27 mouse cellular contexts compared by ENCODE assay signal in the genomic region with DNA sequence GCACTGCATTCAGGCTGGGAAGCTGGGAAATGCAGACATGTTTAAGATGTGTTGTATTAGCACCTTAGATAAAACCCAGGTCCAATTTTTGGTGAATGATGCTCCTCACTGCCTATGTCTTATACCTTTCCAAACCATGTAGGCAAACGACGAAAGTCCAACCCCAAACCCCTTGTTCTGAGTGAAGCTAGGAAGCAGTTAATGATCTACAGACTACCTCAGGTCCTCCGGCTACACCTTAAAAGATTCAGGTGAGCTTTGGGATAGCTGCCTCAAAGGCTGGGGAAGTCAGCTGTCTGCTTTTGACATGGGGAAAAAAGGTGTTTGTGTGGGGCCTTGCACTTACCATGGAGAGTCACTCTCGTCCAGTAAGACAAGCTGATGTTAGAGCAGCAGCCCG. TPM values are rescaled to one million over a fixed set of nuclear protein-coding genes. Genes with fewer than 3 reads are reported as not detected.
"Had no signal": no experiment of that assay in that cellular context is flagged by ENCODE, and none has a peak within 500 bp of the region (broad histone marks: within the 10 kb centered on the region; RNA-seq: fewer than 3 reads in every experiment).

No protein-coding gene starts in this region.

- H3K4me1 ChIP-seq: midbrain, embryonic 12.5 days; neural tube, embryonic 12.5 days had no signal

- ATAC-seq: hindbrain, postnatal 0 days; inflammation-experienced regulatory T-cells, adult 6 months; midbrain, embryonic 15.5 days had no signal

- H3K27ac ChIP-seq: hindbrain, postnatal 0 days; left cerebral cortex, adult 2 months; liver, embryonic 13.5 days; macrophage; midbrain, embryonic 12.5 days; midbrain, embryonic 15.5 days; neural tube, embryonic 12.5 days; neural tube, embryonic 15.5 days had no signal

- DNase-seq: kidney, adult 18-20 months; layer of hippocampus, postnatal 36 days; liver, embryonic 13.5 days; lung, embryonic 14.5 days; lung, postnatal 14 days; right cerebral cortex, adult 18-20 months; right cerebral cortex, postnatal 14 days; right cerebral cortex, postnatal 4 days; thymus, adult 2 months; thymus, postnatal 14 days; thymus, postnatal 4 days had no signal

- H3K9ac ChIP-seq: liver, embryonic 13.5 days; lung, embryonic 14.5 days; midbrain, embryonic 12.5 days; midbrain, embryonic 15.5 days; neural tube, embryonic 12.5 days; neural tube, embryonic 15.5 days had no signal

- H3K4me2 ChIP-seq: liver, embryonic 13.5 days; lung, embryonic 14.5 days; midbrain, embryonic 12.5 days; midbrain, embryonic 15.5 days; neural tube, embryonic 12.5 days; neural tube, embryonic 15.5 days had no signal

- H3K27me3 ChIP-seq: liver, embryonic 13.5 days; midbrain, embryonic 12.5 days; midbrain, embryonic 15.5 days; neural tube, embryonic 12.5 days; neural tube, embryonic 15.5 days had no signal

- H3K9me3 ChIP-seq: liver, embryonic 13.5 days; midbrain, embryonic 12.5 days; midbrain, embryonic 15.5 days; neural tube, embryonic 12.5 days; neural tube, embryonic 15.5 days had no signal

- H3K4me3 ChIP-seq: left cerebral cortex, adult 2 months; liver, embryonic 13.5 days; midbrain, embryonic 12.5 days; midbrain, embryonic 15.5 days; neural tube, embryonic 12.5 days; neural tube, embryonic 15.5 days had no signal

RNA-seq across cellular contexts. Expression of a gene that starts 10.1 kb away (rescaled TPM):
- polyA plus RNA-seq: inflammation-experienced regulatory T-cells, adult 6 months had no signal

RNA-seq across cellular contexts. Expression of a gene that starts 15.6 kb away (rescaled TPM):
- total RNA-seq: megakaryocyte, adult 5-6 weeks had no signal
- polyA plus RNA-seq: inflammation-experienced regulatory T-cells, adult 6 months; liver, embryonic 16.5 days had no signal

RNA-seq across cellular contexts. Expression of a gene that starts 15.8 kb away (rescaled TPM):
- total RNA-seq: megakaryocyte, adult 5-6 weeks had no signal
- polyA plus RNA-seq: inflammation-experienced regulatory T-cells, adult 6 months; liver, embryonic 13.5 days; lung, embryonic 14.5 days had no signal

RNA-seq across cellular contexts. Expression of a gene that starts 47.9 kb away (rescaled TPM):
- total RNA-seq: layer of hippocampus, adult 8-10 months; layer of hippocampus, postnatal 10 days; layer of hippocampus, postnatal 36 days; left cerebral cortex, adult 2 months; left cerebral cortex, postnatal 10 days; left cerebral cortex, postnatal 36 days; liver, adult 2 months; megakaryocyte, adult 5-6 weeks had no signal
- polyA plus RNA-seq: inflammation-experienced regulatory T-cells, adult 6 months; limb, embryonic 11.5 days; liver, embryonic 13.5 days; liver, embryonic 16.5 days; macrophage; midbrain, embryonic 12.5 days; midbrain, embryonic 15.5 days; neural tube, embryonic 12.5 days; neural tube, embryonic 15.5 days had no signal
